Mouse (Mus musculus) lung, adult 18-20 months (tissue): ENCODE results near the gene Rmi2.

Experiments used
- DNase-seq, 2 experiments: peaks; one replicate each; pipeline ENCODE4 v3.0.0; 2022; ENCODE audit warnings: mixed read lengths in 2 of 2

Gene Rmi2

GRCm38 (mm10) chr16:10933372-10933771 is 98.5 kb downstream of the Rmi2 start:
- DNase-seq = no peak

GRCm38 (mm10) chr16:10934047-10934446 is 99.2 kb downstream of the Rmi2 start:
- no peak for DNase-seq

DNA sequence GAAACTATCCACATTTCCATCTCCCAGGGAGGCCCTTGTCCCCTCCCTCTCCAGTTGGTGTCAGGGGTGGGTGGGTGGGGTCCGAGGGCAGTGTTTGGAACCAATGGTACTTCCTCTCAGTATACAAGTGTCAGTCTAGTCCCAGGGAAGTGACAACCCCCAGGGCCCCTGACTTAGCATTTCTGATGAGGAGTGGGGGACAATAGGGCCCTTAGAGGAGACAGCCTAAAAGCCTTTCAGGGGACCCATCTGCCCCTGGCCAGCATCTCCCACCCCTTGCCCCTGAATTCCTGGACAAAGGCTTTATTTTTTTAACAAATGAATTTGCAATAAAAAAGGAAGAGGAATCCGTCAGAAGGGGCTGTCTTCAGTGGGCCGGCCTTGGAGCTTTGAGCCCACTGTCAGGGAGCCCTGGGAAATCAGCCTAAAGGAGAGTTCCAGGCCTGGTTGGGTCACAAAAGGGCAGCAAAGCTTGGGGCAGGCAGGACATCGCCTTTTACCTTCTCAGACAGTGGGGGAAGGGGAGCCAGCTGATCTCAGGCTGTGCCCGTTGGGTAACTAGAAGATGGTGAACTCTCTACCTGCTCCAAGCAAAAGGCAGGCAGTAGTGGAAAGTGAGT is 102.0 kb downstream of the Rmi2 start:
- no peak for DNase-seq

DNA sequence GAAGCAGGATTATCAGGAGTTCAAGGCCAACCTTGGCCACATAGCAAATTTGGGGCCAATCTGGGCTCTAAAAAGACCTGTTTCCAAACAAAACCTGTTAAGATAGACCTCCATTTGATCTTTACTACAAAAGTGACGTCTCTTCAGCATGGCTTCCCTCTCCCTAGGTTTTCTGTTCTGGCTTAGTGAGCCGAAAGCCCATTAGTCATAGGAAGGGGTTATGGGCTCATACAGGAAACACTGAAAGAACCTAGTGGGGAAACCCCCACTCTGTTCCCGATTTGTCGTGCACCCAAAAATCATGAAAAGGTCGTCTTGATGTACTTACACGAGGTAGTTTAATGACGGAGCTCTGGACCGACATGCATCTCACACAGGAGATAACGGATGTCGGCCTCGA is 102.6 kb downstream of the Rmi2 start:
- no peak for DNase-seq

GRCm38 (mm10) chr16:10939932-10940331 is 105.1 kb downstream of the Rmi2 start:
- DNase-seq = no peak

- no peak for DNase-seq
These were observed 105.8 kb downstream of the Rmi2 start for GRCm38 (mm10) chr16:10940661-10941060.
